Mouse (Mus musculus): ENCODE measurements around the gene Trio. TPM values are rescaled to one million over a fixed set of nuclear protein-coding genes. Genes with fewer than 3 reads are reported as not detected.

Trio gene
- polyA plus RNA-seq, 1 experiment, result 23.8 TPM

- Histone ChIP-seq H3K4me3 (ENCODE audit: extremely low read depth, insufficient read depth, insufficient read length) (no peak overlapping the region), H3K27me3 (ENCODE audit: control insufficient read depth, insufficient read depth, low read length) (no peaks in the 10 kb centered on the region), H3K36me3 (ENCODE audit: control insufficient read depth, insufficient read depth, low read length) (no peaks in the 10 kb centered on the region), H3K27ac (ENCODE audit: insufficient read depth, low read length) (no peak overlapping the region), H3K4me1 (ENCODE audit: control insufficient read depth, insufficient read depth, insufficient read length) (no peaks in the 10 kb centered on the region)
- WGBS, result 74% methylated on average over 3 of the region's 3 CpGs
- DNase-seq (ENCODE audit: low read depth in 1 of 2, low spot score in 2 of 2), result no peak
- no peak for TF ChIP-seq CTCF (IDR thresholded peaks at IDR 0.05; ENCODE audit: extremely low read depth, insufficient read depth, insufficient read length, insufficient replicate concordance)
- TF ChIP-seq POLR2A (IDR thresholded peaks at IDR 0.05; ENCODE audit: low read depth, low read length), result no peak
Observed at GRCm38 (mm10) chr15:28047711-28048110, 22.1 kb upstream of the Trio start.

DNA sequence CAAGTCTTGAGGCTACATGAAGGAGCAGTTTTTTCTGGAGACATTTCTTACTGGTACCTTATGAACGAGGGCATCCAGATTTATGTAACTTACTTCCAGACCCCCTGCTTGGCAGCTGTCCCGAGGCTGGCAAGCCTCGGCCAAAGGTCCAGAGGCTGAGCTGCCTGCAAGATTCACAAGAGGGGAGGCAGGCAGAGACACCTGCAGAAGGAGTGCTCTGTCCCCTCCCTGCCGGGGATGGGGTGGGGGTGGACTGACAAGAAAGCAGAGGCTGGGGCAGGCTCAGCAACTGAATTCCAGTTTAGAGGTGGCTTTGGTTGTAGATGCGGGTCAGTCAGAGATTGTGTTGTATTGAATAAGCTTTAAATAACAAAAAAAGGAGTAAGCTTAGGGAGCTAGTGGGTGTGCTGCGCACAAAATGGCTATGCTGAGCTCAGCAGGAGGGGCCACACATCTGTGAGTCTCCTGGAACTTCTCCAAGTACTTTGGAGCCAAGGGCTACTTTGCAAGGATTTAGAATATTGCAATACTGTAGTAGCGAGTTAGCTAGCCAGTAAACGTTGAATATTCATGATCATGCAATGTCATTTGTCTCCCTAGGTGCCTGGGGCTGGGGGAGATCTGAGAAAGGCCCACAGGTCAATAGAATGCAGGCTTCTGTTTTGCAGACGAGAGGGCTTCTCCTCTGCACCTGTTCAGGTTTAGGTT lies 15.7 kb upstream of the Trio start:
- 68% methylated on average over 9 of the region's 9 CpGs for WGBS
- H3K36me3 ChIP-seq (ENCODE audit: control insufficient read depth, insufficient read depth, low read length), result no peaks in the 10 kb centered on the region
- no peak overlapping the region for H3K4me3 ChIP-seq (ENCODE audit: extremely low read depth, insufficient read depth, insufficient read length)
- H3K27ac ChIP-seq (ENCODE audit: insufficient read depth, low read length), result no peak overlapping the region
- H3K27me3 ChIP-seq (ENCODE audit: control insufficient read depth, insufficient read depth, low read length), result no peaks in the 10 kb centered on the region
- DNase-seq (ENCODE audit: low read depth in 1 of 2, low spot score in 2 of 2), result no peak
- H3K4me1 ChIP-seq (ENCODE audit: control insufficient read depth, insufficient read depth, insufficient read length), result no peaks in the 10 kb centered on the region
- no peak for TF ChIP-seq POLR2A (IDR thresholded peaks at IDR 0.05; ENCODE audit: low read depth, low read length)
- TF ChIP-seq CTCF (IDR thresholded peaks at IDR 0.05; ENCODE audit: extremely low read depth, insufficient read depth, insufficient read length, insufficient replicate concordance), result no peak

GRCm38 (mm10) chr15:28037651-28038050 lies 12.0 kb upstream of the Trio start:
- DNase-seq (ENCODE audit: low read depth in 1 of 2, low spot score in 2 of 2), result no peak
- Histone ChIP-seq H3K27ac (ENCODE audit: insufficient read depth, low read length) (no peak overlapping the region), H3K4me1 (ENCODE audit: control insufficient read depth, insufficient read depth, insufficient read length) (no peaks in the 10 kb centered on the region), H3K36me3 (ENCODE audit: control insufficient read depth, insufficient read depth, low read length) (no peaks in the 10 kb centered on the region), H3K27me3 (ENCODE audit: control insufficient read depth, insufficient read depth, low read length) (no peaks in the 10 kb centered on the region), H3K4me3 (ENCODE audit: extremely low read depth, insufficient read depth, insufficient read length) (no peak overlapping the region)
- TF ChIP-seq CTCF (IDR thresholded peaks at IDR 0.05; ENCODE audit: extremely low read depth, insufficient read depth, insufficient read length, insufficient replicate concordance), result no peak
- WGBS, result 90% methylated on average over 6 of the region's 6 CpGs

DNA sequence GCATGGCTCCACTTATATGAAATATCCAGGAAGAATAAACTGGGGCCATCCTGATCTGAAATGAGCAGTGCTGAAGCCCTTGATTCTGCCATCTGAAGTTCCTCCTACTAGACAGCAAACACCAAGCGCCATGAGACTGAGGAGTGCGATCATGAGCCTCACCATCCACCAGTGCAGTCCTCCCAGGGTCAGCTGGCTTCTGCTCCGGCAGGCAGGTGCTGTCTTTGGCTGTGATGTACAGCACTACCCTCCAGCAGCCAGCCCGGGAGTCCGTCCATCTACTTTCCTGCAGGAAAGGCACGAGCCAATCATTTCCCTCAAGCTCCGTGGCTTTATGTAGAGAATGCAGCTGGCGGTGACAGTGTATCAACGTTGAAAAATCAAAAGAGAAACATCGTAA lies 10.0 kb upstream of the Trio start:
- H3K36me3 ChIP-seq (ENCODE audit: control insufficient read depth, insufficient read depth, low read length), result no peaks in the 10 kb centered on the region
- H3K27me3 ChIP-seq (ENCODE audit: control insufficient read depth, insufficient read depth, low read length), result no peaks in the 10 kb centered on the region
- DNase-seq (ENCODE audit: low read depth in 1 of 2, low spot score in 2 of 2), result no peak
- no peaks in the 10 kb centered on the region for H3K4me1 ChIP-seq (ENCODE audit: control insufficient read depth, insufficient read depth, insufficient read length)
- TF ChIP-seq CTCF (IDR thresholded peaks at IDR 0.05; ENCODE audit: extremely low read depth, insufficient read depth, insufficient read length, insufficient replicate concordance) (no peak), POLR2A (IDR thresholded peaks at IDR 0.05; ENCODE audit: low read depth, low read length) (no peak)
- no peak overlapping the region for H3K27ac ChIP-seq (ENCODE audit: insufficient read depth, low read length)
- WGBS, result 87% methylated on average over 10 of the region's 10 CpGs
- no peak overlapping the region for H3K4me3 ChIP-seq (ENCODE audit: extremely low read depth, insufficient read depth, insufficient read length)

- DNase-seq (ENCODE audit: low read depth in 1 of 2, low spot score in 2 of 2), result no peak
- H3K4me3 ChIP-seq (ENCODE audit: extremely low read depth, insufficient read depth, insufficient read length), result no peak overlapping the region
- no peak overlapping the region for H3K27ac ChIP-seq (ENCODE audit: insufficient read depth, low read length)
- H3K27me3 ChIP-seq (ENCODE audit: control insufficient read depth, insufficient read depth, low read length), result no peaks in the 10 kb centered on the region
- TF ChIP-seq CTCF (IDR thresholded peaks at IDR 0.05; ENCODE audit: extremely low read depth, insufficient read depth, insufficient read length, insufficient replicate concordance) (no peak), POLR2A (IDR thresholded peaks at IDR 0.05; ENCODE audit: low read depth, low read length) (no peak)
- no peaks in the 10 kb centered on the region for H3K4me1 ChIP-seq (ENCODE audit: control insufficient read depth, insufficient read depth, insufficient read length)
- no peaks in the 10 kb centered on the region for H3K36me3 ChIP-seq (ENCODE audit: control insufficient read depth, insufficient read depth, low read length)
- WGBS, result 76% methylated on average over 10 of the region's 10 CpGs
Observed at GRCm38 (mm10) chr15:28034636-28035035, 9.0 kb upstream of the Trio start.

- WGBS, result 95% methylated on average over 7 of the region's 7 CpGs
- no peaks in the 10 kb centered on the region for H3K36me3 ChIP-seq (ENCODE audit: control insufficient read depth, insufficient read depth, low read length)
- H3K27me3 ChIP-seq (ENCODE audit: control insufficient read depth, insufficient read depth, low read length), result peaks cover 12% of the 10 kb centered on the region
- TF ChIP-seq CTCF (IDR thresholded peaks at IDR 0.05; ENCODE audit: extremely low read depth, insufficient read depth, insufficient read length, insufficient replicate concordance) (no peak), POLR2A (IDR thresholded peaks at IDR 0.05; ENCODE audit: low read depth, low read length) (no peak)
- peaks cover 3% of the 10 kb centered on the region; the same call in 1 of the 2 replicates for H3K4me1 ChIP-seq (ENCODE audit: control insufficient read depth, insufficient read depth, insufficient read length)
- no peak for DNase-seq (ENCODE audit: low read depth in 1 of 2, low spot score in 2 of 2)
- no peak overlapping the region for H3K27ac ChIP-seq (ENCODE audit: insufficient read depth, low read length)
- H3K4me3 ChIP-seq (ENCODE audit: extremely low read depth, insufficient read depth, insufficient read length), result no peak overlapping the region
Observed at GRCm38 (mm10) chr15:28029371-28029770, 3.7 kb upstream of the Trio start.

- WGBS, result 92% methylated on average over 6 of the region's 6 CpGs
- TF ChIP-seq POLR2A (IDR thresholded peaks at IDR 0.05; ENCODE audit: low read depth, low read length) (no peak), CTCF (IDR thresholded peaks at IDR 0.05; ENCODE audit: extremely low read depth, insufficient read depth, insufficient read length, insufficient replicate concordance) (no peak)
- Histone ChIP-seq H3K4me3 (ENCODE audit: extremely low read depth, insufficient read depth, insufficient read length) (no peak overlapping the region), H3K27ac (ENCODE audit: insufficient read depth, low read length) (no peak overlapping the region), H3K27me3 (ENCODE audit: control insufficient read depth, insufficient read depth, low read length) (peaks cover 17% of the 10 kb centered on the region), H3K4me1 (ENCODE audit: control insufficient read depth, insufficient read depth, insufficient read length) (peaks cover 7% of the 10 kb centered on the region; the same call in 1 of the 2 replicates), H3K36me3 (ENCODE audit: control insufficient read depth, insufficient read depth, low read length) (no peaks in the 10 kb centered on the region)
- DNase-seq (ENCODE audit: low read depth in 1 of 2, low spot score in 2 of 2), result no peak
Observed at GRCm38 (mm10) chr15:28028542-28028941, 2.9 kb upstream of the Trio start.
